Mouse (Mus musculus) MEL (cell line): Measurements from ENCODE around the gene Gm21915. TPM values are rescaled to one million over a fixed set of nuclear protein-coding genes. Genes with fewer than 3 reads are reported as not detected.

Experiments used
- DNase-seq: peaks from one replicate; pipeline ENCODE4 v3.0.0; 2011; ENCODE audit warnings: low read depth, low spot score
- H3K27ac ChIP-seq: 2 replicates; pipeline ENCODE4 v1.5.1; 2012; ENCODE audit warnings: low read depth, mild to moderate bottlenecking, control low read depth, low read length, moderate library complexity; ENCODE audit not compliant: control insufficient read depth
- H3K27me3 ChIP-seq, 2 experiments: fragments of 150-350 bp in 1 of 2; sonication (generic) in 1 of 2; 2 replicates each; pipeline ENCODE4 v1.6.1; 2012; ENCODE audit warnings: low read length in 2 of 2, mild to moderate bottlenecking in 2 of 2, improper control_type of control experiment in 1 of 2, moderate library complexity in 1 of 2; ENCODE audit not compliant: insufficient read depth in 2 of 2, control insufficient read depth in 1 of 2
- H3K36me3 ChIP-seq, 2 experiments: 2 replicates each; pipeline ENCODE4 v1.6.1; 2012 to 2014; ENCODE audit warnings: low read length in 2 of 2, improper control_type of control experiment in 1 of 2, inconsistent platforms in 1 of 2, mild to moderate bottlenecking in 1 of 2; ENCODE audit not compliant: insufficient read depth in 2 of 2, control insufficient read depth in 1 of 2
- H3K4me1 ChIP-seq, 2 experiments: fragments of 150-350 bp in 1 of 2; sonication (generic) in 1 of 2; 2 replicates each; pipeline ENCODE4 v1.6.1; 2012; ENCODE audit warnings: low read length in 2 of 2, improper control_type of control experiment in 1 of 2, mild to moderate bottlenecking in 1 of 2; ENCODE audit not compliant: insufficient read depth in 2 of 2, control insufficient read depth in 1 of 2
- H3K4me3 ChIP-seq, 2 experiments: fragments of 150-350 bp in 1 of 2; sonication (generic) in 1 of 2; 2 replicates each; pipeline ENCODE4 v1.5.1; 2012; ENCODE audit warnings: low read depth in 2 of 2, low read length in 2 of 2, mild to moderate bottlenecking in 2 of 2, moderate library complexity in 2 of 2, control low read depth in 1 of 2, improper control_type of control experiment in 1 of 2; ENCODE audit not compliant: control insufficient read depth in 1 of 2, insufficient read depth in 1 of 2
- H3K79me2 ChIP-seq: 2 replicates; pipeline ENCODE4 v1.6.1; 2012; ENCODE audit warnings: mild to moderate bottlenecking, low read length, moderate library complexity; ENCODE audit not compliant: control insufficient read depth, poor library complexity, insufficient read depth
- H3K9ac ChIP-seq: 2 replicates; pipeline ENCODE4 v1.6.1; 2012; ENCODE audit warnings: low read depth, mild to moderate bottlenecking, control low read depth, low read length, moderate library complexity; ENCODE audit not compliant: control insufficient read depth, poor library complexity, severe bottlenecking
- H3K9me3 ChIP-seq: fragments of 150-350 bp; sonication (generic); replicated peaks from 2 replicates; pipeline ENCODE4 v1.6.1; 2012; ENCODE audit warnings: mild to moderate bottlenecking, low read length, improper control_type of control experiment, moderate library complexity; ENCODE audit not compliant: insufficient read depth
- BHLHE40 ChIP-seq: IDR thresholded peaks from 2 replicates; pipeline ENCODE4 v1.6.1; 2012; ENCODE audit warnings: low read depth, mild to moderate bottlenecking, inconsistent platforms, low read length, improper control_type of control experiment, borderline replicate concordance
- CHD1 ChIP-seq: IDR thresholded peaks from 2 replicates; pipeline ENCODE4 v1.6.1; 2012; ENCODE audit warnings: low read depth, mild to moderate bottlenecking, inconsistent platforms, low read length, improper control_type of control experiment
- CTCF ChIP-seq, 3 experiments: IDR thresholded peaks in 2 of 3; conservative IDR thresholded peaks in 1 of 3; 2 replicates each; pipeline ENCODE4 v1.5.1; 2011 to 2012; ENCODE audit warnings: low read length in 3 of 3, low read depth in 2 of 3, mild to moderate bottlenecking in 2 of 3, improper control_type of control experiment in 1 of 3, inconsistent platforms in 1 of 3, mixed read lengths in 1 of 3, moderate library complexity in 1 of 3; ENCODE audit not compliant: control insufficient read depth in 1 of 3, insufficient read depth in 1 of 3, poor library complexity in 1 of 3, severe bottlenecking in 1 of 3
- E2F4 ChIP-seq: IDR thresholded peaks from 2 replicates; pipeline ENCODE4 v1.6.1; 2011; ENCODE audit warnings: low read depth, low read length, improper control_type of control experiment, borderline replicate concordance
- EP300 ChIP-seq, 2 experiments: IDR thresholded peaks; 2 replicates each; pipeline ENCODE4 v1.6.1; 2011; ENCODE audit warnings: improper control_type of control experiment in 2 of 2, low read length in 2 of 2, low read depth in 1 of 2, mild to moderate bottlenecking in 1 of 2
- GABPA ChIP-seq: IDR thresholded peaks from 2 replicates; pipeline ENCODE4 v1.6.1; 2012; ENCODE audit warnings: low read depth, mild to moderate bottlenecking, inconsistent platforms, low read length, improper control_type of control experiment, moderate library complexity
- GATA1 ChIP-seq: IDR thresholded peaks from 2 replicates; pipeline ENCODE4 v1.6.1; 2011; ENCODE audit warnings: low read depth, low read length, improper control_type of control experiment
- JUND ChIP-seq: IDR thresholded peaks from 2 replicates; pipeline ENCODE4 v1.6.1; 2011; ENCODE audit warnings: low read depth, mild to moderate bottlenecking, improper control_type of control experiment, low read length
- KAT2A ChIP-seq: conservative IDR thresholded peaks from 2 replicates; pipeline ENCODE4 v1.6.1; 2012; ENCODE audit warnings: low read depth, low read length, improper control_type of control experiment, inconsistent platforms
- MXI1 ChIP-seq: IDR thresholded peaks from 2 replicates; pipeline ENCODE4 v1.6.1; 2011; ENCODE audit warnings: mild to moderate bottlenecking, low read depth, low read length, improper control_type of control experiment
- MYB ChIP-seq: IDR thresholded peaks from 2 replicates; pipeline ENCODE4 v1.6.1; 2011; ENCODE audit warnings: mild to moderate bottlenecking, low read depth, low read length, improper control_type of control experiment
- MYC ChIP-seq: IDR thresholded peaks from 2 replicates; pipeline ENCODE4 v1.6.1; 2011; ENCODE audit warnings: low read depth, mild to moderate bottlenecking, low read length, improper control_type of control experiment, moderate library complexity
- NRF1 ChIP-seq: IDR thresholded peaks from 2 replicates; pipeline ENCODE4 v1.6.1; 2014; ENCODE audit warnings: low read depth, mild to moderate bottlenecking, inconsistent platforms, low read length, improper control_type of control experiment, moderate library complexity; ENCODE audit not compliant: poor library complexity, insufficient read depth, severe bottlenecking
- POLR2AphosphoS5 ChIP-seq: IDR thresholded peaks from 2 replicates; pipeline ENCODE4 v1.6.1; 2012; ENCODE audit warnings: low read depth, borderline replicate concordance, mild to moderate bottlenecking, inconsistent platforms, low read length, moderate library complexity, mixed read lengths
- RAD21 ChIP-seq: IDR thresholded peaks from 2 replicates; pipeline ENCODE4 v1.6.1; 2011; ENCODE audit warnings: mild to moderate bottlenecking, low read depth, low read length, improper control_type of control experiment
- RCOR1 ChIP-seq: IDR thresholded peaks from 2 replicates; pipeline ENCODE4 v1.6.1; 2012; ENCODE audit warnings: low read depth, mild to moderate bottlenecking, inconsistent platforms, low read length, improper control_type of control experiment
- SMC3 ChIP-seq: IDR thresholded peaks from 2 replicates; pipeline ENCODE4 v1.6.1; 2011; ENCODE audit warnings: low read depth, low read length, improper control_type of control experiment
- TAL1 ChIP-seq: IDR thresholded peaks from 2 replicates; pipeline ENCODE4 v1.6.1; 2012; ENCODE audit warnings: mild to moderate bottlenecking, inconsistent platforms, low read length, moderate library complexity, mixed read lengths
- TCF12 ChIP-seq: IDR thresholded peaks from 2 replicates; pipeline ENCODE4 v1.6.1; 2014; ENCODE audit warnings: low read depth, mild to moderate bottlenecking, inconsistent platforms, low read length, improper control_type of control experiment, moderate library complexity
- UBTF ChIP-seq: IDR thresholded peaks from 2 replicates; pipeline ENCODE4 v1.6.1; 2012; ENCODE audit warnings: low read depth, mild to moderate bottlenecking, inconsistent platforms, low read length, improper control_type of control experiment, moderate library complexity, borderline replicate concordance; ENCODE audit not compliant: insufficient read depth
- USF1 ChIP-seq: IDR thresholded peaks from 2 replicates; pipeline ENCODE4 v1.6.1; 2014; ENCODE audit warnings: low read depth, mild to moderate bottlenecking, inconsistent platforms, low read length, improper control_type of control experiment, moderate library complexity
- USF2 ChIP-seq, 2 experiments: IDR thresholded peaks; 2 replicates each; pipeline ENCODE4 v1.6.1; 2011 to 2012; ENCODE audit warnings: improper control_type of control experiment in 2 of 2, low read length in 2 of 2, borderline replicate concordance in 1 of 2, inconsistent platforms in 1 of 2, low read depth in 1 of 2, mild to moderate bottlenecking in 1 of 2; ENCODE audit not compliant: insufficient read depth in 1 of 2
- ZKSCAN1 ChIP-seq: IDR thresholded peaks from 2 replicates; pipeline ENCODE4 v1.6.1; 2012; ENCODE audit warnings: low read depth, mild to moderate bottlenecking, inconsistent platforms, low read length, improper control_type of control experiment, moderate library complexity
- ZMIZ1 ChIP-seq: IDR thresholded peaks from 2 replicates; pipeline ENCODE4 v1.6.1; 2012; ENCODE audit warnings: low read depth, mild to moderate bottlenecking, inconsistent platforms, low read length, improper control_type of control experiment, moderate library complexity
- ZNF384 ChIP-seq: IDR thresholded peaks from 2 replicates; pipeline ENCODE4 v1.6.1; 2012; ENCODE audit warnings: low read depth, mild to moderate bottlenecking, inconsistent platforms, low read length, improper control_type of control experiment
- polyA plus RNA-seq, 2 experiments: library from polyadenylated mRNA; stranded (reverse) in 1 of 2; unstranded in 1 of 2; fragments of >175 nt in 1 of 2; fragments of >200 nt in 1 of 2; gene quantifications; 2 replicates each; pipeline versions ENCODE4 v1.2.1 to v1.2.4; 2012; ENCODE audit warnings: low replicate concordance in 2 of 2, low read depth in 1 of 2; ENCODE audit not compliant: insufficient read length in 2 of 2, insufficient read depth in 1 of 2, missing spikeins in 1 of 2
- total RNA-seq: library from RNA; depleted of rRNA; stranded (reverse); fragments of 300-350 nt; gene quantifications from 2 replicates; pipeline ENCODE4 v1.2.3, GENCODE M21; 2012

Gene Gm21915
- total and polyA plus RNA-seq, 3 experiments, result not detected

DNA sequence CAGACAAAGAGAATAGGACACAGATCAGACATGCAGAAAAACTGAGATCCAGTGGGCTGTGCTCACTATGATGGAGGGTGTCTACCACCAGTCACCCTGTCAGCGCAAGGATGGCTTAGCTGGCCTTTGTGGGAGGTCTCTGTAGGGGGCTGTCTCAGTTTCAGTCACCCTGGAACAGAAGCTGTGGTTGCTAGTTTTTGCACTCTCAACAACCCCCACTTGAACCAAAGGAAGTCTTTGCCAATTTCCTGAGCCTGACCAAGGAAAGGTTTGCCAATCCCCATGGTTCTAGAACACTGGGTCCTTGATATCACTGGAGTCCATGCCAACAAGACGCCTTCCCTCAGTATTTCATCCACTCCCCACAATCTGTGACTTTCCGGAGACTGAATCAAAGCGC, 47.6 kb upstream of the Gm21915 start:
- no peaks in the 10 kb centered on the region for H3K9me3 ChIP-seq
- H3K4me3 ChIP-seq, result no peak overlapping the region
- no peaks in the 10 kb centered on the region for H3K79me2 ChIP-seq
- no peaks in the 10 kb centered on the region for H3K27me3 ChIP-seq
- H3K27ac ChIP-seq, result no peak overlapping the region
- DNase-seq, result no peak
- no peaks in the 10 kb centered on the region for H3K36me3 ChIP-seq
- no peaks in the 10 kb centered on the region for H3K4me1 ChIP-seq
- no peak overlapping the region for H3K9ac ChIP-seq
- TF ChIP-seq JUND (no peak), USF1 (no peak), TAL1 (no peak), NRF1 (no peak), MYC (no peak), E2F4 (no peak), CHD1 (no peak), SMC3 (no peak), POLR2AphosphoS5 (no peak)

DNA sequence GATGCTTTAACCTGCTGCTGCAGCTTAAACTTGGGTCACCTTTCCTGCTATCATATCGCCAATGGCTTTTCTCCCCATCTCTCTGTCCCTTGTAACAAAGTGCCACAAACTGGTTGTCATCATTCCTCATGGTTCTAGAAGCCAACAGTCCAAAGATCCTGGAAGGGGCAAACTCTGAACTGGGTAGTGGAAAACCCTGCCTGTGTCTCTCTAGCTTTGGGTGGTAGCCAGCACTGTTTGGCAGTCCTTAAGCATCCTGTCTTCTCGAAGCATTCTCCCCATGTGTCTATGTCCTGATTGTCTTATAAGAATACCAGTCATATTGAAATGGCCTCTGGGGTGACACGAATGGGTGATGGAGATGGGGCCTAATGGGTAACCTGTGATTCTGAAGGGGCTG, 45.1 kb upstream of the Gm21915 start:
- TF ChIP-seq TAL1 (no peak), CTCF (IDR thresholded peaks at IDR 0.05 in 2 of 3, conservative IDR thresholded peaks at IDR 0.05 in 1 of 3; ENCODE audit: control insufficient read depth in 1 of 3, insufficient read depth in 1 of 3, low read depth in 2 of 3, low read length in 3 of 3, poor library complexity in 1 of 3, severe bottlenecking in 1 of 3) (no peak), KAT2A (no peak), NRF1 (no peak), BHLHE40 (no peak), RCOR1 (no peak), MXI1 (no peak), SMC3 (no peak), ZMIZ1 (no peak), GATA1 (no peak), POLR2AphosphoS5 (no peak), ZNF384 (no peak), MYB (no peak), ZKSCAN1 (no peak), EP300 (IDR thresholded peaks at IDR 0.05; ENCODE audit: low read depth in 1 of 2, low read length in 2 of 2) (no peak), GABPA (no peak), UBTF (no peak), RAD21 (no peak), USF2 (IDR thresholded peaks at IDR 0.05; ENCODE audit: borderline replicate concordance in 1 of 2, insufficient read depth in 1 of 2, low read depth in 1 of 2, low read length in 2 of 2) (no peak), TCF12 (no peak)
- Histone ChIP-seq H3K4me1 (no peaks in the 10 kb centered on the region), H3K36me3 (no peaks in the 10 kb centered on the region), H3K4me3 (no peak overlapping the region), H3K9me3 (no peaks in the 10 kb centered on the region), H3K9ac (no peak overlapping the region), H3K27ac (no peak overlapping the region), H3K27me3 (no peaks in the 10 kb centered on the region), H3K79me2 (no peaks in the 10 kb centered on the region)
- DNase-seq, result no peak
